ENCODE assay signal across 21 mouse cellular contexts in the genomic region with DNA sequence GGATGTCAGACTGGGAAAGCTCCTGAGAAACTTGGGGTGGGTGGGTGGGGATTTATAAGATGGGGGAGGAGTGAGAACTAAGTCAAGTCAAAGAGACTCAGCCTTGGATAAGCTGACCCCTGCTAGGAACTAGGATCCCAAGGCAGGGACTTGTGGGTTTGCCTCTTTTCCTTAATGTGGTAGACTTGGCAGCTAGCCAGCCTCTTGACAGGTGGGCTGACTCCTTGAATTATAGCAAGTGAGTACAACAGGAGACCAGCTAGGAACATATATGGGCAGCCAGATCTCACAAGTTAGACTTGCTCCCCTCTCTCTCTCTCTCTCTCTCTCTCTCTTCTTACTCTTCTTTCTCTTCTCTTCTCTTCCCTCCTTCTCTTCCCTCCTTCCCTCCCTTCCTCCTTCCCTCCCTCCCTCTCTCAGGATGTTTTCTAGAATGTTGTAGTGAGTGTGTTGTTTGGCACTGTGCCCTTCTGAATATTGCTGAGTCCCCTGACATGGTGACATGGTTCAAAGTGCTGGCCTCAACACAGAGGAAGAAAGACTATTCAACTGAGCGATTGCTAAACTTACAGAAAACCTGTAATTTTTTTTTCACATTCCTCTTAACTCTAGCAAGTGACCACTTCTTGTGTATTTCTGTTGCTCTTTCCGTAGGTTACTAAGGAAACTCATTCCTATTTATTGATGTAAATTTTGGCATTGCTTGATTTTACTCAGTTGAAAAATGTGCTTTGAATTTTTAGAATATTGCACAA. TPM values are rescaled to one million over a fixed set of nuclear protein-coding genes. Genes with fewer than 3 reads are reported as not detected.
DNase-seq lines count a peak whose midpoint lies in the region; ATAC-seq and TF ChIP-seq lines count a peak whose summit lies in the region.
"Had no signal": no experiment of that assay in that cellular context is flagged by ENCODE, and none has a peak within 500 bp of the region (broad histone marks: within the 10 kb centered on the region; RNA-seq: fewer than 3 reads in every experiment).

No protein-coding gene starts in this region.

- no peak for TF ChIP-seq POLR2A in thymus, adult 2 months (IDR thresholded peaks at IDR 0.05; ENCODE audit: control insufficient read depth, extremely low read depth, insufficient read depth, low read length, poor library complexity)

- no peak for DNase-seq in kidney, postnatal 14 days
- peak; percentile 74 for DNase-seq in lung, embryonic 14.5 days
- DNase-seq in lung, postnatal 36 days, result no peak
- peak; percentile 2 for DNase-seq in thymus, postnatal 4 days
- DNase-seq in thymus, adult 2 months, result no peak
- peak; percentile 49 for DNase-seq in mesoderm, embryonic 11.5 days (ENCODE audit: low read depth, low spot score)
- no peak for DNase-seq in layer of hippocampus, adult 9-11 months
- DNase-seq: adrenal gland, postnatal 14 days; layer of hippocampus, postnatal 36 days; liver, postnatal 0 days; midbrain, embryonic 14.5 days; thymus, postnatal 36 days had no signal

- TF ChIP-seq CTCF in lung, embryonic 14.5 days (IDR thresholded peaks at IDR 0.05; ENCODE audit: low read depth), result no peak
- no peak for TF ChIP-seq CTCF in thymus, adult 2 months (IDR thresholded peaks at IDR 0.05; ENCODE audit: borderline replicate concordance, control insufficient read depth, extremely low read depth, insufficient read depth, low read length, poor library complexity)

- no peak overlapping the region for H3K4me2 ChIP-seq in kidney, embryonic 15.5 days
- no peak overlapping the region for H3K4me2 ChIP-seq in lung, embryonic 14.5 days
- H3K4me2 ChIP-seq: forebrain, embryonic 13.5 days; heart, embryonic 13.5 days; hindbrain, embryonic 14.5 days had no signal

- H3K4me1 ChIP-seq in kidney, embryonic 15.5 days, result peaks cover 32% of the 10 kb centered on the region
- no peaks in the 10 kb centered on the region for H3K4me1 ChIP-seq in lung, embryonic 14.5 days (ENCODE audit: insufficient read depth)
- H3K4me1 ChIP-seq in thymus, adult 2 months (replicated peaks; ENCODE audit: control insufficient read depth, insufficient read depth, low read length), result no peaks in the 10 kb centered on the region
- H3K4me1 ChIP-seq: forebrain, embryonic 13.5 days had no signal

- no peaks in the 10 kb centered on the region for H3K27me3 ChIP-seq in kidney, embryonic 15.5 days
- H3K27me3 ChIP-seq in lung, embryonic 14.5 days (ENCODE audit: insufficient read depth, low read length), result 0 out of 2 replicates have a peak, but pooled peaks cover 2% of the 10 kb centered on the region
- no peaks in the 10 kb centered on the region for H3K27me3 ChIP-seq in thymus, adult 2 months (ENCODE audit: control insufficient read depth, insufficient read depth, low read length)
- H3K27me3 ChIP-seq: forebrain, embryonic 13.5 days had no signal

- 61% methylated on average over 2 of the region's 2 CpGs for WGBS in kidney, embryonic 15.5 days
- WGBS in lung, embryonic 14.5 days, result 63% methylated on average over 2 of the region's 2 CpGs
- WGBS in thymus, adult 2 months, result 91% methylated on average over 2 of the region's 2 CpGs

- no peak overlapping the region for H3K4me3 ChIP-seq in kidney, embryonic 15.5 days (replicated peaks)
- no peak overlapping the region for H3K4me3 ChIP-seq in lung, embryonic 14.5 days (ENCODE audit: low read depth, low read length)
- H3K4me3 ChIP-seq in thymus, adult 2 months (ENCODE audit: control insufficient read depth, insufficient read depth, low read length), result no peak overlapping the region
- H3K4me3 ChIP-seq: forebrain, embryonic 13.5 days; heart, embryonic 13.5 days; limb, embryonic 10.5 days; myocyte had no signal

- H3K27ac ChIP-seq in kidney, embryonic 15.5 days, result peak overlapping the region; percentile 23; the same call in 1 of the 2 replicates
- no peak overlapping the region for H3K27ac ChIP-seq in lung, embryonic 14.5 days (ENCODE audit: low read depth)
- no peak overlapping the region for H3K27ac ChIP-seq in thymus, adult 2 months (ENCODE audit: control insufficient read depth, insufficient read depth, low read length)
- H3K27ac ChIP-seq: forebrain, embryonic 13.5 days; heart, embryonic 13.5 days; hindbrain, embryonic 14.5 days; limb, embryonic 10.5 days had no signal

- no peak overlapping the region for H3K9ac ChIP-seq in kidney, embryonic 15.5 days
- no peak overlapping the region for H3K9ac ChIP-seq in lung, embryonic 14.5 days
- H3K9ac ChIP-seq: forebrain, embryonic 13.5 days; heart, embryonic 13.5 days; hindbrain, embryonic 14.5 days; liver, postnatal 0 days had no signal

- H3K9me3 ChIP-seq in kidney, embryonic 15.5 days (replicated peaks), result no peaks in the 10 kb centered on the region
- H3K9me3 ChIP-seq in lung, embryonic 14.5 days (ENCODE audit: low read depth, low read length), result no peaks in the 10 kb centered on the region
- H3K9me3 ChIP-seq: forebrain, embryonic 13.5 days; heart, embryonic 13.5 days; limb, embryonic 10.5 days had no signal

- ATAC-seq in kidney, embryonic 15.5 days (replicated peaks; ENCODE audit: low FRiP score), result peak; percentile 52; the same call in 1 of the 2 replicates
- ATAC-seq in lung, embryonic 14.5 days (ENCODE audit: insufficient read depth), result peak; percentile 52; the same call in 1 of the 2 replicates
- ATAC-seq: activated CD4-positive, CD25-positive, alpha-beta regulatory T cell, adult 4 months; forebrain, embryonic 13.5 days; liver, postnatal 0 days had no signal

- peaks cover 42% of the 10 kb centered on the region for H3K36me3 ChIP-seq in kidney, embryonic 15.5 days
- H3K36me3 ChIP-seq in lung, embryonic 14.5 days (ENCODE audit: insufficient read depth), result peaks cover 39% of the 10 kb centered on the region
- H3K36me3 ChIP-seq in thymus, adult 2 months (ENCODE audit: control insufficient read depth, insufficient read depth, low read length), result no peaks in the 10 kb centered on the region

RNA-seq across cellular contexts. Expression of a gene that starts 20.2 kb away (rescaled TPM):
- polyA plus RNA-seq in kidney, embryonic 15.5 days (2015; fragmentation: Nextera tagmentation; extraction: Ambion mirVana), result 3.1 and 3.7 TPM in 2 replicates
- polyA plus RNA-seq in lung, embryonic 14.5 days (2014; fragmentation: Nextera tagmentation; extraction: Ambion mirVana), result 5.4 and 6.3 TPM in 2 replicates
- 0.43 and 0.50 TPM in 2 replicates for polyA plus RNA-seq in thymus, adult 2 months (2012; rRNA removed)
- polyA plus RNA-seq: activated CD4-positive, CD25-positive, alpha-beta regulatory T cell, adult 4 months had no signal

RNA-seq across cellular contexts. Expression of a gene that starts 48.5 kb away (rescaled TPM):
- not detected in 2 replicates for polyA plus RNA-seq in kidney, embryonic 15.5 days (2015; fragmentation: Nextera tagmentation; extraction: Ambion mirVana)
- polyA plus RNA-seq in lung, embryonic 14.5 days (2014; fragmentation: Nextera tagmentation; extraction: Ambion mirVana), result not detected in 2 replicates
- polyA plus RNA-seq in thymus, adult 2 months (2012; rRNA removed), result 0.61 and 2.6 TPM in 2 replicates
- polyA plus RNA-seq: activated CD4-positive, CD25-positive, alpha-beta regulatory T cell, adult 4 months; forebrain, embryonic 13.5 days; hindbrain, embryonic 14.5 days; intestine, embryonic 14.5 days; limb, embryonic 10.5 days; midbrain, embryonic 14.5 days; myocyte; small intestine, adult 2 months had no signal

Comparison
In these comparisons a context has a peak if more than half of its experiments do, and no peak if none do; other contexts are left out.
1. DNase-seq: peak in lung, embryonic 14.5 days (single experiment), thymus, postnatal 4 days (single experiment) and mesoderm, embryonic 11.5 days (single experiment); none in kidney, postnatal 14 days (single experiment), lung, postnatal 36 days (single experiment), thymus, adult 2 months (single experiment) and layer of hippocampus, adult 9-11 months (single experiment).